Mouse (Mus musculus) G1E (cell line): ENCODE data around the gene 1300017J02Rik.
"Not testable (repeated sequence)": the region's sequence is repeated elsewhere in the genome, so short reads cannot be mapped to it uniquely, and the experiment has no call there.

ENCODE experiments used
- CTCF ChIP-seq: IDR thresholded peaks from 2 replicates; pipeline ENCODE4 v1.5.1; 2012; ENCODE audit warnings: low read depth, low read length, inconsistent platforms, mixed read lengths
- GATA1 ChIP-seq: IDR thresholded peaks from 2 replicates; pipeline ENCODE4 v1.6.1; 2012; ENCODE audit warnings: borderline replicate concordance, low read length, inconsistent platforms, mixed read lengths
- POLR2AphosphoS5 ChIP-seq: IDR thresholded peaks from 2 replicates; pipeline ENCODE4 v1.6.1; 2012; ENCODE audit warnings: low read depth, low read length, inconsistent platforms; ENCODE audit not compliant: insufficient replicate concordance
- TAL1 ChIP-seq: conservative IDR thresholded peaks from 2 replicates; pipeline ENCODE4 v1.6.1; 2012; ENCODE audit warnings: low read depth, low read length, inconsistent platforms, mixed read lengths

DNA sequence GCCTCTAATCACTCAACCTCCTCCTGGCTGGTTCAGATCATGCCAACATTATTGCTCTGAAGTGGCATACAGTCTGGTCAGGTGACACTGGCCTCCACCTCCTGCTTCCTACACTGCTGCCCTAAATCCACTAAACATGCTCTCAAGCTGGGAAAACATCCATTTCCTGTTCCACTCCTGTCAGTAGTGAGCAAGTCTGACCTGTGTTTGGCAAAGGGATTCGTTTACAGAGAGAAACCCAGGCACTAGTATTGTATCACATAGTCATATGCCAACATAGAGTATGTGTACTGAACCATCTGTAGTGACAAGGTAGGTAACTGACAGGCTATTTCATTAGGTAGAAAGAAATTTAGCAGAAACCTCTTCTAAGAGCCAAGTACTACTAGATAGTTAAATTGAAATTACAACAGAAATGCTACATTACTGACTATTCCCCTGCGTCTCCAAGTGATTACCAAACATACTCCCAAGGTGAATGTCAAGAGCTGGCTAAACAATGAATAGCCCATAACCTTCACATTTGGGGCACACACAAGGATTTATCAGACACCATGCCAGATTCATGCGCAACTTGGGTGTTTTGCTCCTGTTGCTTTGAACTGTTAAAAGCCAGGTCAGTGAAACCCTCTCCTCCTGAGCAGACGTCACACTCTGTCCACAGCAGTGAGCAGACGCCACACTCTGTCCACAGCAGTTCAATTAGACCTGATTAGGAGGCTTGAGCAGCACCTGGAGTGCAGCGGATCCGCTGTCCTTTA lies 48.8 kb upstream of the 1300017J02Rik start:
- TF ChIP-seq CTCF, GATA1, POLR2AphosphoS5, TAL1: not testable (repeated sequence)
